16 mouse cellular contexts compared by ENCODE assay signal in the genomic region with DNA sequence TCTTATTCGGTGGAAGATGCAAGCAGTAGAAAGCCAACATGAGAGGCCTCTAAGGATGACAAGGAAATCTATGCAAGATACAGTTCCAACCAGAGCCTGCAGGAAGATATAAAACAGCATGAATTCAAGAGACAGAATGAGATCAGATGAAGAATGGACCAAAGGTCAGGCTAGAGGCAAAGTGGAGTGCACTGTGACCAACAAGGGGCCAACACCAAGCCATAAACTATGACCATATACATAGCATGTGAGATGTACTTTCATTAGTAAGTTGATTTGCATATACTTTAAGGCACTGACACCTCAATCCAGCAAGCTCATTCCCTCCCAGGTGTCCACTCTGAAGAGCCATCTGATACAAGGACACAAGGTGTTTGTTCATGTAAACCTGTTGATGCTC.
"Had no signal": no experiment of that assay in that cellular context is flagged by ENCODE, and none has a peak within 500 bp of the region (broad histone marks: within the 10 kb centered on the region; RNA-seq: fewer than 3 reads in every experiment).

No protein-coding gene starts in this region.

- H3K4me1 ChIP-seq: neural tube, embryonic 13.5 days; neural tube, embryonic 15.5 days; stomach, embryonic 15.5 days had no signal

- H3K9me3 ChIP-seq: neural tube, embryonic 13.5 days; neural tube, embryonic 15.5 days; stomach, embryonic 15.5 days had no signal

- H3K27me3 ChIP-seq: neural tube, embryonic 13.5 days; neural tube, embryonic 15.5 days; stomach, embryonic 15.5 days had no signal

- H3K4me3 ChIP-seq: neural tube, embryonic 13.5 days; neural tube, embryonic 15.5 days; stomach, embryonic 15.5 days had no signal

- H3K27ac ChIP-seq: neural tube, embryonic 13.5 days; neural tube, embryonic 15.5 days; stomach, embryonic 15.5 days; stomach, postnatal 0 days had no signal

- H3K4me2 ChIP-seq: neural tube, embryonic 13.5 days; neural tube, embryonic 15.5 days; stomach, embryonic 15.5 days had no signal

- H3K9ac ChIP-seq: neural tube, embryonic 13.5 days; neural tube, embryonic 15.5 days; stomach, embryonic 15.5 days had no signal

- DNase-seq: retina, postnatal 1 day; right cerebral cortex, adult 18-20 months; right cerebral cortex, postnatal 14 days; right cerebral cortex, postnatal 25 days; right cerebral cortex, postnatal 4 days; spleen, adult 18-20 months; thymus, adult 18-20 months; thymus, adult 2 months; thymus, postnatal 14 days; thymus, postnatal 25 days; thymus, postnatal 36 days; thymus, postnatal 4 days had no signal
